ENCODE assay signal across 9 mouse cellular contexts in genomic region chr2:76370656-76370922, GRCm38 (mm10). TPM values are rescaled to one million over a fixed set of nuclear protein-coding genes. Genes with fewer than 3 reads are reported as not detected.
DNase-seq lines count a peak whose midpoint lies in the region; ATAC-seq and TF ChIP-seq lines count a peak whose summit lies in the region.
"Had no signal": no experiment of that assay in that cellular context is flagged by ENCODE, and none has a peak within 500 bp of the region (broad histone marks: within the 10 kb centered on the region; RNA-seq: fewer than 3 reads in every experiment).

No protein-coding gene starts in this region.

- WGBS in heart, adult 2 months = 2% methylated on average over 7 of the region's 7 CpGs
- 6% methylated on average over 7 of the region's 7 CpGs for WGBS in forebrain, embryonic 13.5 days
- WGBS in liver, embryonic 14.5 days (ENCODE audit: insufficient replicate concordance) = under 1% methylated on average over 7 of the region's 7 CpGs

- TF ChIP-seq POLR2A in heart, adult 2 months (IDR thresholded peaks at IDR 0.05; ENCODE audit: insufficient read depth, low read depth, low read length) = no peak

- H3K36me3 ChIP-seq in heart, adult 2 months (ENCODE audit: control insufficient read depth, insufficient read depth, low read length) = peaks cover 13% of the 10 kb centered on the region
- peaks cover 18% of the 10 kb centered on the region for H3K36me3 ChIP-seq in C2C12 (ENCODE audit: control insufficient read depth, insufficient read depth)
- H3K36me3 ChIP-seq in forebrain, embryonic 13.5 days (ENCODE audit: poor library complexity, severe bottlenecking) = peaks cover 36% of the 10 kb centered on the region
- peaks cover 21% of the 10 kb centered on the region; the same call in 1 of the 2 replicates for H3K36me3 ChIP-seq in liver, embryonic 14.5 days (replicated peaks; ENCODE audit: control insufficient read depth, insufficient read depth, low read depth)

- peak overlapping the region; percentile 95 for H3K4me2 ChIP-seq in forebrain, embryonic 13.5 days
- H3K4me2 ChIP-seq in liver, embryonic 14.5 days (ENCODE audit: low read depth) = peak overlapping the region; percentile 83

- intact Hi-C loops in heart, adult 2 months (cut with DNase I) = no loop called here
- intact Hi-C loops in heart, postnatal 10 days (cut with DNase I) = no loop called here
- intact Hi-C loops in left cerebral cortex, postnatal 25 days (cut with DNase I) = loop anchor here (1.0 to 10.0 kb wide), 2 partner anchors 37 to 214 kb away; no protein-coding TSS in a partner anchor

- peak overlapping the region; percentile 67 for H3K27ac ChIP-seq in heart, adult 2 months
- no peak overlapping the region for H3K27ac ChIP-seq in forebrain, embryonic 13.5 days
- no peak overlapping the region; the same call in 1 of the 2 replicates for H3K27ac ChIP-seq in liver, embryonic 14.5 days

- TF ChIP-seq EP300 in heart, adult 2 months (IDR thresholded peaks at IDR 0.05; ENCODE audit: insufficient read depth, low read depth, low read length) = no peak
- TF ChIP-seq EP300 in liver, embryonic 14.5 days (IDR thresholded peaks at IDR 0.05; ENCODE audit: low read depth) = no peak

- H3K4me1 ChIP-seq in heart, adult 2 months (ENCODE audit: control insufficient read depth, insufficient read depth, low read length) = no peaks in the 10 kb centered on the region; the same call in 1 of the 2 replicates
- H3K4me1 ChIP-seq in forebrain, embryonic 13.5 days = peaks cover 13% of the 10 kb centered on the region
- peaks cover 13 to 15% of the 10 kb centered on the region in 2 experiments for H3K4me1 ChIP-seq in liver, embryonic 14.5 days (replicated peaks; ENCODE audit: control insufficient read depth in 2 of 2, insufficient read depth in 2 of 2, low read length in 1 of 2)

- no peak for DNase-seq in heart, adult 2 months
- DNase-seq in heart, postnatal 10 days = no peak
- peak in 1 of 3 experiments; percentile 17 for DNase-seq in liver, embryonic 14.5 days (ENCODE audit: low read depth in 3 of 3, low spot score in 3 of 3)
- DNase-seq in embryo, embryonic 10 days (ENCODE audit: low spot score) = no peak
- no peak for DNase-seq in adrenal gland, postnatal 36 days
- DNase-seq in left cerebral cortex, postnatal 25 days (ENCODE audit: low spot score in 2 of 2) = no peak

- H3K79me3 ChIP-seq in C2C12 (ENCODE audit: low read depth) = peaks cover 10% of the 10 kb centered on the region

- peak overlapping the region; percentile 59 for H3ac ChIP-seq in C2C12 (ENCODE audit: control insufficient read depth, insufficient read length, low read depth)

- peak overlapping the region; percentile 96 for H3K4me3 ChIP-seq in heart, adult 2 months
- H3K4me3 ChIP-seq in C2C12 (ENCODE audit: insufficient read depth, poor library complexity, severe bottlenecking) = peak overlapping the region; percentile 83
- peak overlapping the region; percentile 96 for H3K4me3 ChIP-seq in forebrain, embryonic 13.5 days
- peak overlapping the region; percentile 75 to 89 for H3K4me3 ChIP-seq in liver, embryonic 14.5 days (ENCODE audit: insufficient read depth in 1 of 2, low read depth in 2 of 2, low read length in 2 of 2)

- H3K27me3 ChIP-seq in heart, adult 2 months (ENCODE audit: control insufficient read depth, insufficient read depth, low read length) = no peaks in the 10 kb centered on the region
- no peaks in the 10 kb centered on the region for H3K27me3 ChIP-seq in C2C12 (ENCODE audit: control insufficient read depth, insufficient read depth, insufficient read length)
- H3K27me3 ChIP-seq in forebrain, embryonic 13.5 days = no peaks in the 10 kb centered on the region
- H3K27me3 ChIP-seq in liver, embryonic 14.5 days (ENCODE audit: control insufficient read depth, insufficient read depth, low read length) = no peaks in the 10 kb centered on the region

- ATAC-seq in forebrain, embryonic 13.5 days = no peak
- peak; percentile 47; the same call in 1 of the 2 replicates for ATAC-seq in liver, embryonic 14.5 days (ENCODE audit: insufficient read depth)

- H3K9me3 ChIP-seq in forebrain, embryonic 13.5 days (replicated peaks) = no peaks in the 10 kb centered on the region
- no peaks in the 10 kb centered on the region for H3K9me3 ChIP-seq in liver, embryonic 14.5 days (ENCODE audit: control insufficient read depth, low read length)

- no peak for TF ChIP-seq CTCF in heart, adult 2 months (IDR thresholded peaks at IDR 0.05)
- no peak for TF ChIP-seq CTCF in C2C12 (IDR thresholded peaks at IDR 0.05; ENCODE audit: control insufficient read depth, insufficient read depth, insufficient read length)
- no peak for TF ChIP-seq CTCF in liver, embryonic 14.5 days (IDR thresholded peaks at IDR 0.05; ENCODE audit: low read depth)

- H3K9ac ChIP-seq in heart, adult 2 months (ENCODE audit: low read depth, low read length) = peak overlapping the region; percentile 88
- peak overlapping the region; percentile 92 for H3K9ac ChIP-seq in forebrain, embryonic 13.5 days
- H3K9ac ChIP-seq in liver, embryonic 14.5 days (replicated peaks) = peak overlapping the region; percentile 72

- peaks cover 6% of the 10 kb centered on the region; the same call in 1 of the 2 replicates for H3K79me2 ChIP-seq in heart, adult 2 months (replicated peaks; ENCODE audit: control insufficient read depth, insufficient read depth, low read length)
- H3K79me2 ChIP-seq in C2C12 (ENCODE audit: control insufficient read depth, insufficient read depth) = peaks cover 23% of the 10 kb centered on the region

TF ChIP-seq in C2C12, 6 proteins besides CTCF, POLR2A, EP300 and RAD21:
- TF ChIP-seq USF1 (IDR thresholded peaks at IDR 0.05; ENCODE audit: low read depth) (no peak), FOSL1 (IDR thresholded peaks at IDR 0.05; ENCODE audit: insufficient read depth, low read length, poor library complexity, severe bottlenecking) (no peak), CEBPB (IDR thresholded peaks at IDR 0.05; ENCODE audit: low read depth) (no peak), MAX (IDR thresholded peaks at IDR 0.05) (no peak), MYOD1 (IDR thresholded peaks at IDR 0.05; ENCODE audit: control insufficient read depth, insufficient read length, low read depth) (no peak), MYOG (IDR thresholded peaks at IDR 0.05; ENCODE audit: control insufficient read depth, extremely low read depth, insufficient read length) (no peak)

RNA-seq across cellular contexts. Expression of gene Rbm45, which starts 0.8 kb away (rescaled TPM):
- total RNA-seq in heart, adult 2 months (2021) = 10 to 100 TPM; 18.1 to 22.9 TPM
- 6.9 and 11.4 TPM in 2 replicates for polyA plus RNA-seq in heart, adult 2 months (2012; rRNA removed)
- 10 to 100 TPM; 27.2 to 32.3 TPM for total RNA-seq in heart, postnatal 10 days (2021)
- 24.1 TPM for polyA plus RNA-seq in C2C12 (2012; fragmentation: generic; extraction: Trizol)
- 22.5 and 24.8 TPM in 2 replicates for polyA plus RNA-seq in forebrain, embryonic 13.5 days (2015; fragmentation: Nextera tagmentation; extraction: Ambion mirVana)
- polyA plus RNA-seq in liver, embryonic 14.5 days (2012; rRNA removed) = 5.8 and 8.5 TPM in 2 replicates
- 5.7 and 6.2 TPM in 2 replicates for polyA plus RNA-seq in liver, embryonic 14.5 days (2014; fragmentation: Nextera tagmentation; extraction: Ambion mirVana)
- total RNA-seq in adrenal gland, postnatal 36 days (2021) = 10 to 100 TPM; 44.9 to 56.7 TPM
- 10 to 100 TPM; 37.4 to 42.8 TPM for total RNA-seq in left cerebral cortex, postnatal 25 days (2021)

RNA-seq across cellular contexts. Expression of gene Cyct, which starts 10.3 kb away (rescaled TPM):
- under 1 TPM in 1 of 2 experiments, not detected in 1; 0.73 TPM for total RNA-seq in heart, adult 2 months (2021)
- not detected in 2 replicates for polyA plus RNA-seq in heart, adult 2 months (2012; rRNA removed)
- under 1 TPM; 0.42 to 0.43 TPM for total RNA-seq in heart, postnatal 10 days (2021)
- polyA plus RNA-seq in C2C12 (2012; fragmentation: generic; extraction: Trizol) = not detected
- polyA plus RNA-seq in forebrain, embryonic 13.5 days (2015; fragmentation: Nextera tagmentation; extraction: Ambion mirVana) = not detected in 2 replicates
- polyA plus RNA-seq in liver, embryonic 14.5 days (2012; rRNA removed) = not detected in 2 replicates
- not detected in 2 replicates for polyA plus RNA-seq in liver, embryonic 14.5 days (2014; fragmentation: Nextera tagmentation; extraction: Ambion mirVana)
- total RNA-seq in adrenal gland, postnatal 36 days (2021) = not detected
- not detected for total RNA-seq in left cerebral cortex, postnatal 25 days (2021)
- polyA plus RNA-seq: large intestine, adult 2 months had no signal

RNA-seq across cellular contexts. Expression of gene Pde11a, which starts 32.0 kb away (rescaled TPM):
- total RNA-seq in heart, adult 2 months (2021) = 1 to 10 TPM; 1.2 to 1.4 TPM
- 0.12 and 0.47 TPM in 2 replicates for polyA plus RNA-seq in heart, adult 2 months (2012; rRNA removed)
- under 1 TPM; 0.14 to 0.25 TPM for total RNA-seq in heart, postnatal 10 days (2021)
- not detected for polyA plus RNA-seq in C2C12 (2012; fragmentation: generic; extraction: Trizol)
- 0.21 and 0.31 TPM in 2 replicates for polyA plus RNA-seq in forebrain, embryonic 13.5 days (2015; fragmentation: Nextera tagmentation; extraction: Ambion mirVana)
- polyA plus RNA-seq in liver, embryonic 14.5 days (2012; rRNA removed) = 0.01 TPM in 2 replicates
- 0.06 TPM in 1 of 2 replicates, not detected in the other for polyA plus RNA-seq in liver, embryonic 14.5 days (2014; fragmentation: Nextera tagmentation; extraction: Ambion mirVana)
- total RNA-seq in adrenal gland, postnatal 36 days (2021) = under 1 TPM; 0.16 to 0.30 TPM
- 1 to 10 TPM; 4.1 to 4.8 TPM for total RNA-seq in left cerebral cortex, postnatal 25 days (2021)

RNA-seq across cellular contexts. Expression of gene Osbpl6, which starts 35.7 kb away (rescaled TPM):
- 10 to 100 TPM; 11.4 to 13.5 TPM for total RNA-seq in heart, adult 2 months (2021)
- 5.9 and 7.4 TPM in 2 replicates for polyA plus RNA-seq in heart, adult 2 months (2012; rRNA removed)
- total RNA-seq in heart, postnatal 10 days (2021) = 1 to 10 TPM; 4.5 to 4.9 TPM
- polyA plus RNA-seq in C2C12 (2012; fragmentation: generic; extraction: Trizol) = 3.0 TPM
- polyA plus RNA-seq in forebrain, embryonic 13.5 days (2015; fragmentation: Nextera tagmentation; extraction: Ambion mirVana) = 14.5 and 15.6 TPM in 2 replicates
- polyA plus RNA-seq in liver, embryonic 14.5 days (2012; rRNA removed) = 0.17 and 0.41 TPM in 2 replicates
- 0.20 and 0.21 TPM in 2 replicates for polyA plus RNA-seq in liver, embryonic 14.5 days (2014; fragmentation: Nextera tagmentation; extraction: Ambion mirVana)
- total RNA-seq in adrenal gland, postnatal 36 days (2021) = 10 to 100 TPM; 26.2 to 28.5 TPM
- 10 to 100 TPM; 49.0 to 54.3 TPM for total RNA-seq in left cerebral cortex, postnatal 25 days (2021)
